Mouse (Mus musculus): ENCODE data around the gene Krt20.

- TF ChIP-seq CTCF (conservative IDR thresholded peaks at IDR 0.05; ENCODE audit: insufficient read depth, insufficient read length, low read depth, low read length) (no peak), POLR2A (IDR thresholded peaks at IDR 0.05; ENCODE audit: low read depth, low read length) (no peak)
Measured at GRCm38 (mm10) chr11:99466316-99466715, 28.4 kb upstream of the Krt20 start.
